Mouse (Mus musculus): ENCODE data around the gene Clrn3. TPM values are rescaled to one million over a fixed set of nuclear protein-coding genes. Genes with fewer than 3 reads are reported as not detected.

Clrn3 gene
- polyA plus RNA-seq, 1 experiment from 2014 or later: 0.33 TPM

- Histone ChIP-seq H3K4me2 (replicated peaks; ENCODE audit: low read depth, low read length) (no peak overlapping the region), H3K27me3 (ENCODE audit: control insufficient read depth, insufficient read depth, low read length) (no peaks in the 10 kb centered on the region), H3K9me3 (ENCODE audit: control insufficient read depth, low read depth, low read length) (no peaks in the 10 kb centered on the region), H3K27ac (ENCODE audit: low read length) (no peak overlapping the region), H3K9ac (replicated peaks; ENCODE audit: low read depth, low read length) (no peak overlapping the region), H3K4me1 (ENCODE audit: control insufficient read depth, insufficient read depth, low read length) (no peaks in the 10 kb centered on the region), H3K4me3 (ENCODE audit: low read depth, low read length) (no peak overlapping the region), H3K36me3 (ENCODE audit: control insufficient read depth, insufficient read depth, low read length) (no peaks in the 10 kb centered on the region)
- 19% methylated on average over 7 of the region's 7 CpGs for WGBS
- ATAC-seq (ENCODE audit: insufficient number of reproducible peaks, insufficient read depth, low FRiP score, low read depth): no peak
Measured at GRCm38 (mm10) chr7:135481150-135481549, 47.3 kb downstream of the Clrn3 start.

GRCm38 (mm10) chr7:135479912-135480311 lies 48.5 kb downstream of the Clrn3 start:
- H3K9ac ChIP-seq (replicated peaks; ENCODE audit: low read depth, low read length): no peak overlapping the region
- ATAC-seq (ENCODE audit: insufficient number of reproducible peaks, insufficient read depth, low FRiP score, low read depth): no peak
- H3K4me2 ChIP-seq (replicated peaks; ENCODE audit: low read depth, low read length): no peak overlapping the region
- H3K4me1 ChIP-seq (ENCODE audit: control insufficient read depth, insufficient read depth, low read length): no peaks in the 10 kb centered on the region
- H3K36me3 ChIP-seq (ENCODE audit: control insufficient read depth, insufficient read depth, low read length): no peaks in the 10 kb centered on the region
- H3K27me3 ChIP-seq (ENCODE audit: control insufficient read depth, insufficient read depth, low read length): no peaks in the 10 kb centered on the region
- no peaks in the 10 kb centered on the region for H3K9me3 ChIP-seq (ENCODE audit: control insufficient read depth, low read depth, low read length)
- WGBS: 71% methylated on average over 6 of the region's 6 CpGs
- no peak overlapping the region for H3K4me3 ChIP-seq (ENCODE audit: low read depth, low read length)
- no peak overlapping the region for H3K27ac ChIP-seq (ENCODE audit: low read length)

GRCm38 (mm10) chr7:135479322-135479880 lies 49.1 kb downstream of the Clrn3 start:
- Histone ChIP-seq H3K4me3 (ENCODE audit: low read depth, low read length) (no peak overlapping the region), H3K4me1 (ENCODE audit: control insufficient read depth, insufficient read depth, low read length) (no peaks in the 10 kb centered on the region), H3K27ac (ENCODE audit: low read length) (no peak overlapping the region), H3K27me3 (ENCODE audit: control insufficient read depth, insufficient read depth, low read length) (no peaks in the 10 kb centered on the region), H3K36me3 (ENCODE audit: control insufficient read depth, insufficient read depth, low read length) (no peaks in the 10 kb centered on the region), H3K4me2 (replicated peaks; ENCODE audit: low read depth, low read length) (no peak overlapping the region), H3K9me3 (ENCODE audit: control insufficient read depth, low read depth, low read length) (no peaks in the 10 kb centered on the region), H3K9ac (replicated peaks; ENCODE audit: low read depth, low read length) (no peak overlapping the region)
- ATAC-seq (ENCODE audit: insufficient number of reproducible peaks, insufficient read depth, low FRiP score, low read depth): peak; percentile 28; the same call in 1 of the 2 replicates
- WGBS: 44% methylated on average over 10 of the region's 10 CpGs

- Histone ChIP-seq H3K4me1 (ENCODE audit: control insufficient read depth, insufficient read depth, low read length) (no peaks in the 10 kb centered on the region), H3K4me3 (ENCODE audit: low read depth, low read length) (no peak overlapping the region), H3K27me3 (ENCODE audit: control insufficient read depth, insufficient read depth, low read length) (no peaks in the 10 kb centered on the region), H3K27ac (ENCODE audit: low read length) (no peak overlapping the region), H3K4me2 (replicated peaks; ENCODE audit: low read depth, low read length) (no peak overlapping the region), H3K9me3 (ENCODE audit: control insufficient read depth, low read depth, low read length) (no peaks in the 10 kb centered on the region), H3K36me3 (ENCODE audit: control insufficient read depth, insufficient read depth, low read length) (no peaks in the 10 kb centered on the region), H3K9ac (replicated peaks; ENCODE audit: low read depth, low read length) (no peak overlapping the region)
- WGBS: 50% methylated on average over 5 of the region's 5 CpGs
- no peak for ATAC-seq (ENCODE audit: insufficient number of reproducible peaks, insufficient read depth, low FRiP score, low read depth)
Measured at GRCm38 (mm10) chr7:135477256-135477655, 51.2 kb downstream of the Clrn3 start.

- no peaks in the 10 kb centered on the region for H3K36me3 ChIP-seq (ENCODE audit: control insufficient read depth, insufficient read depth, low read length)
- H3K4me1 ChIP-seq (ENCODE audit: control insufficient read depth, insufficient read depth, low read length): no peaks in the 10 kb centered on the region
- no peak overlapping the region for H3K4me2 ChIP-seq (replicated peaks; ENCODE audit: low read depth, low read length)
- no peak for ATAC-seq (ENCODE audit: insufficient number of reproducible peaks, insufficient read depth, low FRiP score, low read depth)
- H3K4me3 ChIP-seq (ENCODE audit: low read depth, low read length): no peak overlapping the region
- no peak overlapping the region for H3K9ac ChIP-seq (replicated peaks; ENCODE audit: low read depth, low read length)
- H3K27me3 ChIP-seq (ENCODE audit: control insufficient read depth, insufficient read depth, low read length): no peaks in the 10 kb centered on the region
- H3K27ac ChIP-seq (ENCODE audit: low read length): no peak overlapping the region
- 47% methylated on average over 8 of the region's 8 CpGs for WGBS
- no peaks in the 10 kb centered on the region for H3K9me3 ChIP-seq (ENCODE audit: control insufficient read depth, low read depth, low read length)
Measured at GRCm38 (mm10) chr7:135475981-135476380, 52.5 kb downstream of the Clrn3 start.

GRCm38 (mm10) chr7:135470319-135470718 lies 58.1 kb downstream of the Clrn3 start:
- no peak overlapping the region for H3K4me2 ChIP-seq (replicated peaks; ENCODE audit: low read depth, low read length)
- ATAC-seq (ENCODE audit: insufficient number of reproducible peaks, insufficient read depth, low FRiP score, low read depth): no peak
- H3K4me3 ChIP-seq (ENCODE audit: low read depth, low read length): no peak overlapping the region
- no peaks in the 10 kb centered on the region for H3K9me3 ChIP-seq (ENCODE audit: control insufficient read depth, low read depth, low read length)
- 89% methylated on average over 5 of the region's 5 CpGs for WGBS
- no peak overlapping the region for H3K27ac ChIP-seq (ENCODE audit: low read length)
- H3K36me3 ChIP-seq (ENCODE audit: control insufficient read depth, insufficient read depth, low read length): no peaks in the 10 kb centered on the region
- H3K4me1 ChIP-seq (ENCODE audit: control insufficient read depth, insufficient read depth, low read length): no peaks in the 10 kb centered on the region
- H3K9ac ChIP-seq (replicated peaks; ENCODE audit: low read depth, low read length): no peak overlapping the region
- no peaks in the 10 kb centered on the region for H3K27me3 ChIP-seq (ENCODE audit: control insufficient read depth, insufficient read depth, low read length)

- Histone ChIP-seq H3K9me3 (ENCODE audit: control insufficient read depth, low read depth, low read length) (no peaks in the 10 kb centered on the region), H3K36me3 (ENCODE audit: control insufficient read depth, insufficient read depth, low read length) (no peaks in the 10 kb centered on the region), H3K27me3 (ENCODE audit: control insufficient read depth, insufficient read depth, low read length) (no peaks in the 10 kb centered on the region), H3K27ac (ENCODE audit: low read length) (no peak overlapping the region), H3K4me2 (replicated peaks; ENCODE audit: low read depth, low read length) (no peak overlapping the region), H3K9ac (replicated peaks; ENCODE audit: low read depth, low read length) (no peak overlapping the region), H3K4me1 (ENCODE audit: control insufficient read depth, insufficient read depth, low read length) (no peaks in the 10 kb centered on the region), H3K4me3 (ENCODE audit: low read depth, low read length) (no peak overlapping the region)
- WGBS: 42% methylated on average over 7 of the region's 7 CpGs
- no peak for ATAC-seq (ENCODE audit: insufficient number of reproducible peaks, insufficient read depth, low FRiP score, low read depth)
Measured at GRCm38 (mm10) chr7:135468631-135469030, 59.8 kb downstream of the Clrn3 start.

- 20% methylated on average over 12 of the region's 12 CpGs for WGBS
- no peaks in the 10 kb centered on the region for H3K27me3 ChIP-seq (ENCODE audit: control insufficient read depth, insufficient read depth, low read length)
- ATAC-seq (ENCODE audit: insufficient number of reproducible peaks, insufficient read depth, low FRiP score, low read depth): no peak
- H3K27ac ChIP-seq (ENCODE audit: low read length): no peak overlapping the region
- H3K4me2 ChIP-seq (replicated peaks; ENCODE audit: low read depth, low read length): no peak overlapping the region
- H3K4me1 ChIP-seq (ENCODE audit: control insufficient read depth, insufficient read depth, low read length): no peaks in the 10 kb centered on the region
- H3K36me3 ChIP-seq (ENCODE audit: control insufficient read depth, insufficient read depth, low read length): no peaks in the 10 kb centered on the region
- no peak overlapping the region for H3K4me3 ChIP-seq (ENCODE audit: low read depth, low read length)
- no peaks in the 10 kb centered on the region for H3K9me3 ChIP-seq (ENCODE audit: control insufficient read depth, low read depth, low read length)
- no peak overlapping the region for H3K9ac ChIP-seq (replicated peaks; ENCODE audit: low read depth, low read length)
Measured at GRCm38 (mm10) chr7:135465293-135465692, 63.2 kb downstream of the Clrn3 start.

GRCm38 (mm10) chr7:135464689-135465259 lies 63.7 kb downstream of the Clrn3 start:
- no peak overlapping the region for H3K4me2 ChIP-seq (replicated peaks; ENCODE audit: low read depth, low read length)
- no peak for ATAC-seq (ENCODE audit: insufficient number of reproducible peaks, insufficient read depth, low FRiP score, low read depth)
- H3K4me1 ChIP-seq (ENCODE audit: control insufficient read depth, insufficient read depth, low read length): no peaks in the 10 kb centered on the region
- H3K27me3 ChIP-seq (ENCODE audit: control insufficient read depth, insufficient read depth, low read length): no peaks in the 10 kb centered on the region
- H3K9ac ChIP-seq (replicated peaks; ENCODE audit: low read depth, low read length): no peak overlapping the region
- WGBS: 38% methylated on average over 3 of the region's 3 CpGs
- no peaks in the 10 kb centered on the region for H3K9me3 ChIP-seq (ENCODE audit: control insufficient read depth, low read depth, low read length)
- H3K36me3 ChIP-seq (ENCODE audit: control insufficient read depth, insufficient read depth, low read length): no peaks in the 10 kb centered on the region
- no peak overlapping the region for H3K4me3 ChIP-seq (ENCODE audit: low read depth, low read length)
- no peak overlapping the region for H3K27ac ChIP-seq (ENCODE audit: low read length)

All from stomach, embryonic 14.5 days (tissue).